Comparison of ENCODE assay signal across 8 mouse cellular contexts in the genomic region with DNA sequence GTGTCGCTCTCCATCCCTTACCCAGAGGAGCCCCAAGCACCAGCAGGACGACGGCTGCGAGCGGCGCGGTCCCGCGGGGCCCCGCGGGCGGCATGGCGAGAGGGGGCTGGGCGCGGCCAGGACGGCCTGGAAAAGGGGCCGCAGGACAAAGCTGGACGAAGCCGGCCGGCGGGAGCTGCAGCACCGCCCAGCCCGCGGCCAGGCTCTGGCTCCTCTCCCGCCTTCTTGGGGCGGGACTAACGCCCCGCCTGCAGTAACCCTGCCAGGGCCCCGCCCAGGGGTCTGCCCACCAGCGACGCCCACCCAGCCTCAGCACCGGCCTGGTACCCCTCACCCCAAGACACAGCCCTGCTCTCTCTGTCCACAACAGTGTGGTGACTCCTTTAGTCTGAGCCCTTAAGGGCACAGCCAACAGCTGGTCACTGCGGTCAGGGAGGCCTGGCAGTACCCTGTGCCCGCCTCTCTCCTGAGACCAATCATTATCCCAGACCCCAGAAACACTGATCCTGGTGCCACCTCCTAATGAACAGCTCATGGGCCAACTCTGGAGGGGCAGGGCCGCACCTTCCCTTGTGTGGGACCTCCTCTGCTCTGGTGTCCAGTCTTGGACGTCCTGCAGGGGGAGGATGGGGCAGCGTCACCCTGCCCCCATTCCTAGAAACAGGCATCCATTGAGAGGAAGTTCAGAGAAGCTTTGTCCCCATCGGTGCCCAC. TPM values are rescaled to one million over a fixed set of nuclear protein-coding genes. Genes with fewer than 3 reads are reported as not detected.
A peak's percentile ranks its signal among the peaks of the same experiment; 100 is the strongest.
DNase-seq lines count a peak whose midpoint lies in the region; ATAC-seq and TF ChIP-seq lines count a peak whose summit lies in the region.

Shisa4 (minus strand) TSS at position 370 of the 714 bp plus-strand sequence.

- peaks cover 17% of the 10 kb centered on the region for H3K4me1 ChIP-seq in E14TG2a.4 (replicated peaks; ENCODE audit: low read depth, low read length)
- H3K4me1 ChIP-seq in brown adipose tissue, adult 24 weeks (ENCODE audit: control insufficient read depth, insufficient read depth, insufficient read length, low read length), result no peaks in the 10 kb centered on the region
- H3K4me1 ChIP-seq in forebrain, embryonic 13.5 days, result peaks cover 48% of the 10 kb centered on the region
- peaks cover 8% of the 10 kb centered on the region for H3K4me1 ChIP-seq in liver, postnatal 0 days (ENCODE audit: insufficient read depth)
- H3K4me1 ChIP-seq in neural tube, embryonic 14.5 days (ENCODE audit: control insufficient read depth, insufficient read depth, low read length), result peaks cover 18% of the 10 kb centered on the region

- H3K9ac ChIP-seq in forebrain, embryonic 13.5 days, result peak within 1 kb of the TSS; percentile 88
- peak within 1 kb of the TSS; percentile 37 for H3K9ac ChIP-seq in liver, postnatal 0 days (replicated peaks)
- peak within 1 kb of the TSS; percentile 80 for H3K9ac ChIP-seq in neural tube, embryonic 14.5 days (replicated peaks; ENCODE audit: low read depth, low read length)

- WGBS in forebrain, embryonic 13.5 days, result 4% methylated on average over 7 of the region's 38 CpGs
- WGBS in liver, postnatal 0 days (ENCODE audit: insufficient replicate concordance), result 6% methylated on average over 34 of the region's 38 CpGs
- 2% methylated on average over 34 of the region's 38 CpGs for WGBS in neural tube, embryonic 14.5 days

- peak; percentile 89 for ATAC-seq in forebrain, embryonic 13.5 days
- ATAC-seq in liver, postnatal 0 days, result peak; percentile 65
- peak; percentile 89 for ATAC-seq in neural tube, embryonic 14.5 days (ENCODE audit: low read depth)

- DNase-seq in heart, postnatal 10 days, result peak; percentile 70 to 81
- peak; percentile 87 to 92 for DNase-seq in kidney, postnatal 4 days
- peak; percentile 52 for DNase-seq in liver, postnatal 0 days
- no peak for DNase-seq in spleen, adult 12 weeks (ENCODE audit: low spot score)

- H3K4me2 ChIP-seq in forebrain, embryonic 13.5 days, result peak within 1 kb of the TSS; percentile 86
- peak within 1 kb of the TSS; percentile 73 for H3K4me2 ChIP-seq in liver, postnatal 0 days (ENCODE audit: low read depth, low read length)
- H3K4me2 ChIP-seq in neural tube, embryonic 14.5 days (ENCODE audit: low read depth, low read length), result peak within 1 kb of the TSS; percentile 69

- peak within 1 kb of the TSS; percentile 84 for H3K4me3 ChIP-seq in E14TG2a.4 (replicated peaks; ENCODE audit: low read length)
- peak within 1 kb of the TSS; percentile 62 for H3K4me3 ChIP-seq in brown adipose tissue, adult 24 weeks (ENCODE audit: insufficient read depth, low read depth, low read length)
- peak within 1 kb of the TSS; percentile 66 for H3K4me3 ChIP-seq in forebrain, embryonic 13.5 days
- H3K4me3 ChIP-seq in liver, postnatal 0 days (ENCODE audit: low read depth, low read length), result peak within 1 kb of the TSS; percentile 44
- H3K4me3 ChIP-seq in neural tube, embryonic 14.5 days (ENCODE audit: low read depth, low read length), result peak within 1 kb of the TSS; percentile 75

- TF ChIP-seq EP300 in liver, postnatal 0 days (IDR thresholded peaks at IDR 0.05; ENCODE audit: low read depth), result no peak

- H3K27me3 ChIP-seq in E14TG2a.4 (ENCODE audit: insufficient read depth, low read length), result peaks cover 60% of the 10 kb centered on the region
- H3K27me3 ChIP-seq in forebrain, embryonic 13.5 days, result no peaks in the 10 kb centered on the region
- peaks cover 10% of the 10 kb centered on the region; the same call in 1 of the 2 replicates for H3K27me3 ChIP-seq in liver, postnatal 0 days (ENCODE audit: insufficient read depth, low read length)
- no peaks in the 10 kb centered on the region for H3K27me3 ChIP-seq in neural tube, embryonic 14.5 days (ENCODE audit: control insufficient read depth, insufficient read depth, low read length)

- intact Hi-C loops in heart, postnatal 10 days (cut with DNase I), result loop anchor here (10.0 kb wide), 1 partner anchor 410 kb away; the partner anchor contains the start of gene Ube2t

- TF ChIP-seq CTCF in E14TG2a.4 (conservative IDR thresholded peaks at IDR 0.05; ENCODE audit: low read length), result no peak
- no peak for TF ChIP-seq CTCF in liver, postnatal 0 days (IDR thresholded peaks at IDR 0.05; ENCODE audit: low read depth)

- H3K36me3 ChIP-seq in E14TG2a.4 (ENCODE audit: insufficient read depth, low read length), result no peaks in the 10 kb centered on the region
- 0 out of 2 replicates have a peak, but pooled peaks cover 5% of the 10 kb centered on the region for H3K36me3 ChIP-seq in forebrain, embryonic 13.5 days (ENCODE audit: poor library complexity, severe bottlenecking)
- H3K36me3 ChIP-seq in liver, postnatal 0 days (replicated peaks; ENCODE audit: insufficient read depth, low read length), result no peaks in the 10 kb centered on the region
- no peaks in the 10 kb centered on the region for H3K36me3 ChIP-seq in neural tube, embryonic 14.5 days (ENCODE audit: control insufficient read depth, insufficient read depth, low read length)

- H3K27ac ChIP-seq in brown adipose tissue, adult 24 weeks (replicated peaks; ENCODE audit: low read depth, low read length), result no peak within 1 kb of the TSS
- H3K27ac ChIP-seq in forebrain, embryonic 13.5 days, result peak within 1 kb of the TSS; percentile 61; the same call in 1 of the 2 replicates
- H3K27ac ChIP-seq in liver, postnatal 0 days (ENCODE audit: low read depth), result no peak within 1 kb of the TSS
- peak within 1 kb of the TSS; percentile 52; the same call in 1 of the 2 replicates for H3K27ac ChIP-seq in neural tube, embryonic 14.5 days (ENCODE audit: low read depth, low read length)

- H3K9me3 ChIP-seq in E14TG2a.4 (ENCODE audit: low read length), result no peaks in the 10 kb centered on the region
- no peaks in the 10 kb centered on the region for H3K9me3 ChIP-seq in forebrain, embryonic 13.5 days (replicated peaks)
- H3K9me3 ChIP-seq in liver, postnatal 0 days (ENCODE audit: low read length), result no peaks in the 10 kb centered on the region
- H3K9me3 ChIP-seq in neural tube, embryonic 14.5 days (ENCODE audit: control insufficient read depth, low read length), result no peaks in the 10 kb centered on the region

RNA-seq across cellular contexts. Expression of gene Shisa4, which starts in this region (rescaled TPM):
- 2.1 and 3.2 TPM in 2 replicates for polyA plus RNA-seq in brown adipose tissue, adult 24 weeks (2012; ENCODE audit: insufficient read depth, insufficient read length, missing spikeins)
- 70.0 and 84.4 TPM in 2 replicates for polyA plus RNA-seq in forebrain, embryonic 13.5 days (2015; fragmentation: Nextera tagmentation; extraction: Ambion mirVana)
- total RNA-seq in heart, postnatal 10 days (2021), result 1 to 10 TPM; 7.2 to 7.8 TPM
- 1.5 and 1.8 TPM in 2 replicates for polyA plus RNA-seq in liver, postnatal 0 days (2015; fragmentation: Nextera tagmentation; extraction: Ambion mirVana)
- 59.6 and 75.5 TPM in 2 replicates for polyA plus RNA-seq in neural tube, embryonic 14.5 days (2014; fragmentation: Nextera tagmentation; extraction: Ambion mirVana)

Comparison
In these comparisons a context has a peak if more than half of its experiments do, and no peak if none do; other contexts are left out.
1. RNA of gene Shisa4 (polyA plus RNA-seq): 59.6 to 75.5 TPM in neural tube, embryonic 14.5 days and 70.0 to 84.4 TPM in forebrain, embryonic 13.5 days; 2.1 to 3.2 TPM in brown adipose tissue, adult 24 weeks and 1.5 to 1.8 TPM in liver, postnatal 0 days; every median in the first group is over 10 times any median in the second.
2. H3K27ac ChIP-seq: peak in forebrain, embryonic 13.5 days (single experiment) and neural tube, embryonic 14.5 days (single experiment); none in brown adipose tissue, adult 24 weeks (single experiment) and liver, postnatal 0 days (single experiment).
3. H3K9ac ChIP-seq: peak in every context shown above with its lines; median percentile 88 in forebrain, embryonic 13.5 days; 80 in neural tube, embryonic 14.5 days; 37 in liver, postnatal 0 days.
4. Peak in every context shown above with its lines, with median percentiles within 50 percentile points of each other: H3K4me3 ChIP-seq, ATAC-seq and H3K4me2 ChIP-seq.